20 mouse cellular contexts compared by ENCODE assay signal in the genomic region with DNA sequence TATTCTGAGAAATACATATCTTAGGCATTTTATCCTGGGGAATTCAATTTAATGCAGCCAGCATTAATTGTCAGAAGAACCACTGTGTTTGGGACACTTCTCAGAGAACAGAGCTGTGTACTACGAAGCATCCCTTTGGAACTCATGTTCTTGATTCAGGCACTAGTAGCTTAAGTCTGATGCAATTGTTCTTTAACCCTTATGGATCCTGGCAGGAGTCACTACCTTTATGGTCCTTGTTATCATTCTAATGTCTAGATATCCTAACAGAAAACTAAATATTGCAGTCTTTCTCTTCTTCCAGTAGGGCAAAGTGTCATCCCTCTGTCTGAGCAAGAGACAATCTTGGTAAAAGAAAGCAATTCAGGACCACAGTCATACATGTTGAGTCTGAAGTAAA. TPM values are rescaled to one million over a fixed set of nuclear protein-coding genes. Genes with fewer than 3 reads are reported as not detected.
DNase-seq lines count a peak whose midpoint lies in the region; ATAC-seq lines count a peak whose summit lies in the region.
"Had no signal": no experiment of that assay in that cellular context is flagged by ENCODE, and none has a peak within 500 bp of the region (broad histone marks: within the 10 kb centered on the region; RNA-seq: fewer than 3 reads in every experiment).

No protein-coding gene starts in this region.

- WGBS in liver, embryonic 11.5 days: 65% methylated on average over 1 of the region's 1 CpGs
- WGBS in liver, embryonic 12.5 days (ENCODE audit: insufficient replicate concordance): 56% methylated on average over 1 of the region's 1 CpGs

- ATAC-seq in liver, embryonic 11.5 days (replicated peaks; ENCODE audit: low FRiP score): no peak
- no peak for ATAC-seq in liver, embryonic 12.5 days
- ATAC-seq: midbrain, embryonic 13.5 days had no signal

- H3K36me3 ChIP-seq in liver, embryonic 11.5 days (ENCODE audit: control insufficient read depth, insufficient read depth, low read length): no peaks in the 10 kb centered on the region
- H3K36me3 ChIP-seq in liver, embryonic 12.5 days: no peaks in the 10 kb centered on the region
- H3K36me3 ChIP-seq: embryonic facial prominence, embryonic 12.5 days; heart, embryonic 15.5 days; liver, embryonic 13.5 days; midbrain, embryonic 13.5 days; neural tube, embryonic 12.5 days had no signal

- H3K9me3 ChIP-seq in liver, embryonic 11.5 days (ENCODE audit: control insufficient read depth, low read length): peaks cover 59% of the 10 kb centered on the region
- H3K9me3 ChIP-seq in liver, embryonic 12.5 days (replicated peaks): peaks cover 55% of the 10 kb centered on the region

- no peaks in the 10 kb centered on the region for H3K4me1 ChIP-seq in liver, embryonic 11.5 days (replicated peaks; ENCODE audit: control insufficient read depth, insufficient read depth, low read length)
- H3K4me1 ChIP-seq in liver, embryonic 12.5 days: peaks cover 6% of the 10 kb centered on the region; the same call in 1 of the 2 replicates
- H3K4me1 ChIP-seq: embryonic facial prominence, embryonic 12.5 days; heart, embryonic 15.5 days; midbrain, embryonic 13.5 days; neural tube, embryonic 12.5 days had no signal

- no peak overlapping the region for H3K4me2 ChIP-seq in liver, embryonic 11.5 days
- no peak overlapping the region for H3K4me2 ChIP-seq in liver, embryonic 12.5 days
- H3K4me2 ChIP-seq: embryonic facial prominence, embryonic 12.5 days; heart, embryonic 15.5 days; hindbrain, embryonic 14.5 days; liver, embryonic 13.5 days; midbrain, embryonic 13.5 days; neural tube, embryonic 12.5 days had no signal

- no peak overlapping the region for H3K4me3 ChIP-seq in liver, embryonic 11.5 days (ENCODE audit: low read depth, low read length)
- H3K4me3 ChIP-seq in liver, embryonic 12.5 days: no peak overlapping the region
- H3K4me3 ChIP-seq: embryonic facial prominence, embryonic 12.5 days; heart, embryonic 15.5 days; liver, embryonic 13.5 days; midbrain, embryonic 13.5 days; neural tube, embryonic 12.5 days had no signal

- no peak overlapping the region for H3K27ac ChIP-seq in liver, embryonic 11.5 days (ENCODE audit: low read depth, low read length)
- H3K27ac ChIP-seq in liver, embryonic 12.5 days: no peak overlapping the region
- H3K27ac ChIP-seq: embryonic facial prominence, embryonic 12.5 days; heart, embryonic 15.5 days; hindbrain, embryonic 14.5 days; liver, embryonic 13.5 days; macrophage; midbrain, embryonic 13.5 days; neural tube, embryonic 12.5 days had no signal

- no peak overlapping the region for H3K9ac ChIP-seq in liver, embryonic 11.5 days (ENCODE audit: low read depth, low read length)
- H3K9ac ChIP-seq in liver, embryonic 12.5 days: no peak overlapping the region
- H3K9ac ChIP-seq: embryonic facial prominence, embryonic 12.5 days; heart, embryonic 15.5 days; hindbrain, embryonic 14.5 days; liver, embryonic 13.5 days; midbrain, embryonic 13.5 days; neural tube, embryonic 12.5 days had no signal

- no peaks in the 10 kb centered on the region for H3K27me3 ChIP-seq in liver, embryonic 11.5 days (replicated peaks; ENCODE audit: control insufficient read depth, insufficient read depth, low read length)
- H3K27me3 ChIP-seq in liver, embryonic 12.5 days (replicated peaks): no peaks in the 10 kb centered on the region
- H3K27me3 ChIP-seq: embryonic facial prominence, embryonic 12.5 days; heart, embryonic 15.5 days; liver, embryonic 13.5 days; midbrain, embryonic 13.5 days; neural tube, embryonic 12.5 days had no signal

- DNase-seq in embryo, embryonic 11 days: peak; percentile 1
- DNase-seq in embryo, embryonic 10 days (ENCODE audit: low spot score): no peak
- peak; percentile 27 for DNase-seq in liver, embryonic 11.5 days (ENCODE audit: low spot score)
- DNase-seq in 3T3-L1 (ENCODE audit: low read depth, low spot score): peak; percentile 7
- peak; percentile 8 for DNase-seq in induced T-regulatory cell, adult 2 months (ENCODE audit: low read depth)
- DNase-seq in cerebellum, adult 18-20 months: no peak
- no peak for DNase-seq in ovary, postnatal 10 days (ENCODE audit: low spot score)
- DNase-seq: adrenal gland, postnatal 25 days; kidney, postnatal 4 days; liver, embryonic 13.5 days; right cerebral cortex, postnatal 4 days; thymus, adult 18-20 months had no signal

RNA-seq across cellular contexts. Expression of a gene that starts 1.3 kb away (rescaled TPM):
- 0.14 TPM in 1 of 2 replicates, not detected in the other for polyA plus RNA-seq in liver, embryonic 11.5 days (2014; fragmentation: Nextera tagmentation; extraction: Ambion mirVana)
- not detected in 2 replicates for polyA plus RNA-seq in liver, embryonic 12.5 days (2016; fragmentation: Nextera tagmentation; extraction: Ambion mirVana)
- polyA plus RNA-seq: C2C12; embryonic facial prominence, embryonic 12.5 days; heart, embryonic 15.5 days; hindbrain, embryonic 14.5 days; liver, embryonic 13.5 days; macrophage; midbrain, embryonic 13.5 days; neural tube, embryonic 12.5 days had no signal

RNA-seq across cellular contexts. Expression of a gene that starts 7.5 kb away (rescaled TPM):
- polyA plus RNA-seq in liver, embryonic 11.5 days (2014; fragmentation: Nextera tagmentation; extraction: Ambion mirVana): 7.9 and 10.4 TPM in 2 replicates
- 11.9 and 13.8 TPM in 2 replicates for polyA plus RNA-seq in liver, embryonic 12.5 days (2016; fragmentation: Nextera tagmentation; extraction: Ambion mirVana)
- polyA plus RNA-seq: C2C12, macrophage had no signal

RNA-seq across cellular contexts. Expression of a gene that starts 12.7 kb away (rescaled TPM):
- not detected in 2 replicates for polyA plus RNA-seq in liver, embryonic 11.5 days (2014; fragmentation: Nextera tagmentation; extraction: Ambion mirVana)
- not detected in 2 replicates for polyA plus RNA-seq in liver, embryonic 12.5 days (2016; fragmentation: Nextera tagmentation; extraction: Ambion mirVana)
- polyA plus RNA-seq: C2C12; embryonic facial prominence, embryonic 12.5 days; heart, embryonic 15.5 days; hindbrain, embryonic 14.5 days; liver, embryonic 13.5 days; neural tube, embryonic 12.5 days had no signal

RNA-seq across cellular contexts. Expression of a gene that starts 13.7 kb away (rescaled TPM):
- 1.3 and 1.5 TPM in 2 replicates for polyA plus RNA-seq in liver, embryonic 11.5 days (2014; fragmentation: Nextera tagmentation; extraction: Ambion mirVana)
- 0.46 and 0.61 TPM in 2 replicates for polyA plus RNA-seq in liver, embryonic 12.5 days (2016; fragmentation: Nextera tagmentation; extraction: Ambion mirVana)

RNA-seq across cellular contexts. Expression of a gene that starts 47.2 kb away (rescaled TPM):
- not detected in 2 replicates for polyA plus RNA-seq in liver, embryonic 11.5 days (2014; fragmentation: Nextera tagmentation; extraction: Ambion mirVana)
- polyA plus RNA-seq in liver, embryonic 12.5 days (2016; fragmentation: Nextera tagmentation; extraction: Ambion mirVana): not detected in 2 replicates
- polyA plus RNA-seq: C2C12; embryonic facial prominence, embryonic 12.5 days; heart, embryonic 15.5 days; hindbrain, embryonic 14.5 days; liver, embryonic 13.5 days; macrophage; midbrain, embryonic 13.5 days; neural tube, embryonic 12.5 days had no signal

Comparison
In these comparisons a context has a peak if more than half of its experiments do, and no peak if none do; other contexts are left out.
1. DNase-seq: peak in embryo, embryonic 11 days (single experiment), liver, embryonic 11.5 days (single experiment), 3T3-L1 (single experiment) and induced T-regulatory cell, adult 2 months (single experiment); none in embryo, embryonic 10 days (single experiment), cerebellum, adult 18-20 months (0 of 2) and ovary, postnatal 10 days (single experiment).